Mouse (Mus musculus) adrenal gland, postnatal 10 days (tissue): ENCODE data around the gene Zfp324. TPM values are rescaled to one million over a fixed set of nuclear protein-coding genes. Genes with fewer than 3 reads are reported as not detected.
"Not testable (repeated sequence)": the region's sequence is repeated elsewhere in the genome, so short reads cannot be mapped to it uniquely, and the experiment has no call there.

ENCODE experiments used
- DNase-seq: peaks from one replicate; pipeline ENCODE4 v3.0.0; 2021; ENCODE audit warnings: mixed read lengths
- long read RNA-seq, 2 experiments: library from polyadenylated mRNA; stranded (forward); transcript quantifications; one replicate each; pipeline ENCODE4 v2.0.0; 2021
- total RNA-seq, 2 experiments: library from RNA; stranded (reverse); gene quantifications; 2 replicates each; pipeline ENCODE4 v1.2.3; 2021

The Zfp324 gene
- 10 to 100 TPM in 1 of 2 experiments, 1 to 10 TPM in 1; 7.3 to 10.6 TPM for total RNA-seq
- long read RNA-seq, experiment 1, full-length matches to known transcripts: 9 of 12 reads
- long read RNA-seq, experiment 1, partial matches to known transcripts: 0 of 12 reads
- long read RNA-seq, experiment 1, other reads (novel, unspliced or antisense): 3 of 12 reads
- long read RNA-seq, experiment 2, full-length matches to known transcripts: 3 of 6 reads
- long read RNA-seq, experiment 2, partial matches to known transcripts: 0 of 6 reads
- long read RNA-seq, experiment 2, other reads (novel, unspliced or antisense): 3 of 6 reads

DNA sequence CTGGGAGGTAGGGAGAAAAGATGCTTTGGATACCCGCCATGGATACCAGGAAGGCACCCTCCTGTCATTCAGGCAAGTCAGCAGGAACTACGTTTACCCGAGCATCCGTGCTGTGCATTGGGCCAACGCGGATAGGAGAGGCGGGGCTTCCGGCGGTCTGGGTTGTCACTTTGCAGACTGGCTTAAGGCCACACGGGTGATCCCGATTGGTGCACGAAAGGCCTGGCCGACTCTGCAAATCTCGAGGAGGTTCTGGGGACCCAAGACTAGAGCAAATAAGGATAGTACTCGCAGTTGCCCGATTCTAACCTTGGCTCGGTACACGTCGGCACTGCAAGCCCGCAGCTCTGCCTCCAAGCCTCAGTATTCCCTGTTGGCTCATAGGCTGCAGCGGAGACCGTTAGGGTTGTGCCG, at the start of gene Zfp324:
Gene Zfp324 (plus strand): TSS at position 161 of the 414 bp plus-strand sequence.
- DNase-seq: peak; percentile 94

GRCm38 (mm10) chr7:12920495-12920894, 45.1 kb upstream of the Zfp324 start:
- not testable (repeated sequence) for DNase-seq

GRCm38 (mm10) chr7:12921318-12921704, 44.3 kb upstream of the Zfp324 start:
- DNase-seq: no peak

DNA sequence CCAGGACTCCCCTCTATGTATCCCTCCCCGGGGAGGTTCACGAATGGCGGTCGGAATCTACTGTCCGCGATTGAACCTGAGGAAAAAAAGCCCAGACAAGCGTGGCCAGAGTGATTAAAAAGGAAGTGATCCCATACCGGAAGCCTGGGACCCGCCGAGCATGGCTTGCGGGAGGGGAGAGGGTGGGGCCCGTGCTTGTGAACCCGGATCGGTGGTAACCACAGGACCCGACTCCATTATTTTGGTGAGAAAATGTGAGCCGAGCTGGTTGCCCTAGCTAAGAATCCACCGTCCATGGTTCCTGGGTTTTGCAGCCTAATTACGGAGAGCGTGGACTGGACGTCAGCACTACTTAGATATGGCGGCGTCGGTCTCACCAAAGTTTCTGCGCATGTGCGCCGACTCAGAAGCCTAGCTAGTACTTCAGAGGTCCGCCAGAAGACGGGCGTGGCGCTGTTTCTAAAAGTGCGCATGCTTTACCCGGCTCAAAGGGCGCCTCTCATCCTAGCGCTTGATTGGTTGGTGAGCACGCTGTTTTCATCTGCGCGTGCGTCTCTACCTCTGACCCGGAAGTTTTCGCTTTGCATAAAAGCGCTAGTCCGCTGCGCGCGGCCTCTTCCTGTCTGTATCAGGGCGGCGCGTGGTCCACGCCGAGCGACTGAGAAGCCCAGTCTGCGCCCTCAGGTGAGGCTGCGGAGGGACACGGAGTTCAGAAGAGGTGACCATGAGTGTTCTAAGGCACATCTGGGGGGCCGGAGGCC, 43.8 kb upstream of the Zfp324 start, which contains the start of gene Rps5:
Gene Rps5 (plus strand): TSS at position 586 of the 761 bp plus-strand sequence.
- DNase-seq: peak; percentile 98

DNA sequence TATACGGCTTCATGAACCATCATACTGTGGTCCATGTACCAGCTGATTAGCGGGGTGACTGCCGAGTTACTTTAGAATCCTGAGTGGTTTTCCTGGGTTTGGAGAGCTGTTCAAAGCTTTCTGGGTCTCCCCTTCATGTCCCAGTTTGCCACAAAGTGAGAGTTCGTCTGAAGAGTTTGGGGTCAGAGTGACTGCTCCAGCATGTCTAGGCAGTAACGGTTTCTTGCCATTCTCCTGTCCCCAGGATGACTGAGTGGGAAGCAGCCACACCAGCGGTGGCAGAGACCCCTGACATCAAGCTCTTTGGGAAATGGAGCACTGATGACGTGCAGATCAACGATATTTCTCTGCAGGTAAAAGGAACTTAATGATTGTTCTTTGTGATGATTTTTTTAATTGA, 42.9 kb upstream of the Zfp324 start:
- no peak for DNase-seq

DNA sequence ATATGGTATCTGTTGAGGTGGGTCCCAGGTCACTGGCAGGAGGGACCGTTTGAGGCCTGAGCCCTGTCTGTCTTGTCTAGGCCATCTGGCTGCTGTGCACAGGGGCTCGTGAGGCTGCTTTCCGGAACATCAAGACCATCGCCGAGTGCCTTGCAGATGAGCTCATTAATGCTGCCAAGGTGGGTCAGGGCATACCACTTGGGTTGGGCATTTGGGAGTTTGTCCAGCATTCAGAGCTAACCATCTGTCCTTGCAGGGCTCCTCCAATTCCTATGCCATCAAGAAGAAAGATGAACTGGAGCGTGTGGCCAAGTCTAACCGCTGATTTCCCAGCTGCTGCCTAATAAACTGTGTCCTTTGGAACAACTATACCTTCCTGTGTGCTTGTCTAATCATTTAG, 39.3 kb upstream of the Zfp324 start:
- DNase-seq: no peak

DNA sequence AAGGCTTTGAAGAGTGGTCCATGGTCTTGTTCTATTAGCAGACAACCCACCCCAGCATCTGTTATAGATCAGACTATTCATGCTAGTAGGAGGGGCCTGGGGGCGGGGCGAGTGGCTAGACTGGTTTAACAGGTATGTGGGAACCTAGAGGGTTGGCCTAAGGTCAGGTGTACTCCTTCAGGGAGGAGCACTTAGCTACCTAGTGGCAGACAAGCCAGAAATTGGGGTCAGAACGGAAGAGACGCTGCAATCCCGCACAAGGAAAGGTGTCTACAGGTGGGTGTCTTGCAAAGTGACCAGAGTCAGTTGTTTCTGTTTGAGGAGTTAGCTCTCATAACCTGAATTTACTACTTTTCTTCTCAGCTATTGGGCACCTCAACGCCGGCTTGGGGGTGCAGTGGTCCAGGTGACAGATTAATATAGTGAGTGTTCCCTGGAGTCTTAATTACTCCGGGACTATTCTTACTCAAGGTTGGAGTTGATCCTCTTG, 38.4 kb upstream of the Zfp324 start, which contains the start of gene Rnf225:
Gene Rnf225 (plus strand): TSS at position 226 of the 490 bp plus-strand sequence.
- DNase-seq: peak; percentile 15

DNA sequence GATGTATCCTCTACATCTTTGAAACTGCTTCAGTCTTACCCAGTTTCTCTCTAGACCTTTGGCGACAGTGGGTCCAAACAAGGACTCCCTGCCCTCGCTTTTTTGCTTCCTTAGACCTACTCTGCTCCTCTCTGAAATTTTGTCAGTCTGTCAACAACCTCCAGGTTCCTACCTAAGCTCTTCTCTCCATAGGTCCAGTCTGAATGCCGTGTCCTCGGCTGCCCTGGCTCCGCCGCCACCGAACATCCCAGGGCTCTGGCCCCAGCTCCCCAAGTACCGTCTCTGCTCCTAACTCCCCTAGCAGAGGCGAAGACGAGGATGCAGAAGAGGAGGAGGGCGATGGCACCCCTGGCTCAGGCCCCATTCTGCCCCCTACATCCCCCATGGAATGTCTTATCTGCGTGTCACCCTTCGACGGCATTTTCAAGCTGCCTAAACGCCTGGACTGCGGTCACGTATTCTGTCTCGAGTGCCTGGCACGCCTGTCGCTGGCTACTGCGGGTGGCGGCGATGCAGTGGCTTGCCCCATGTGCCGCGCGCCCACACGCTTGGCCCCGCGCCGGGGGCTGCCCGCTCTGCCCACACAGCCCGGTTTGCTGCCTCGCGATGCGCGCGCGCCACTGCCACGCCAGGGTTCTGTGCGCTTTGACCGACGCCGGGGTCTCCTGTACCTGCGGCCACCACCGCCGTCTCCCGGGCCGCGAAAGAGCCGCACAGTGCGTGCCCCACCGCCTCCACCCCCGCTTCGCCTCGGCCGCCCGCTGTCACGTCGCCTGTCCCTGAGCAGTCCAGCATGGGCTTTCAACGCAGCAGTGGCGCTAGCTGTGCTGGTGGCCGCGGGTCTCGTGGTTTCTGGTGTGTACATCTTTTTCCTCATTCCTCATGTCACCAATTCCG, 37.7 kb upstream of the Zfp324 start:
- DNase-seq: peak; percentile 58

GRCm38 (mm10) chr7:12933615-12934140, 32.0 kb upstream of the Zfp324 start:
- DNase-seq: no peak

DNA sequence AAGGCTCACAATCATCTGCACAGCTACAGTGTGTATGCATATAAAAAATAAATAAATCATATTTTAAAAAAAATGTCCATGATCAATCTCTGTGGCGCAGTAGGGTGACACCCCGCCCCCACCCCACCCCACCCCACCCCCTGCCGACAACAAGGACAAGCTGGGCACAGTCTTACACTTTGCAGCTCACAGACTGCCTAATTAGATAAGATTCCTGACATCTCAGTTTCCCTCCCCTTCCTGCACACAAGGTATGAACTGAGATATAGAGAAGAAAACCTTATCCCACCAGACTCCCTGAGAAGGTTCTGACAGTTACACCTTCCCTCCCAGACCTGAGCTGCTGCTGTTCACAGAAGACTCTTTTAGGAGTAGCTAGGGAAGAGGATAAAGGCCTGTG, 30.8 kb upstream of the Zfp324 start:
- DNase-seq: no peak

DNA sequence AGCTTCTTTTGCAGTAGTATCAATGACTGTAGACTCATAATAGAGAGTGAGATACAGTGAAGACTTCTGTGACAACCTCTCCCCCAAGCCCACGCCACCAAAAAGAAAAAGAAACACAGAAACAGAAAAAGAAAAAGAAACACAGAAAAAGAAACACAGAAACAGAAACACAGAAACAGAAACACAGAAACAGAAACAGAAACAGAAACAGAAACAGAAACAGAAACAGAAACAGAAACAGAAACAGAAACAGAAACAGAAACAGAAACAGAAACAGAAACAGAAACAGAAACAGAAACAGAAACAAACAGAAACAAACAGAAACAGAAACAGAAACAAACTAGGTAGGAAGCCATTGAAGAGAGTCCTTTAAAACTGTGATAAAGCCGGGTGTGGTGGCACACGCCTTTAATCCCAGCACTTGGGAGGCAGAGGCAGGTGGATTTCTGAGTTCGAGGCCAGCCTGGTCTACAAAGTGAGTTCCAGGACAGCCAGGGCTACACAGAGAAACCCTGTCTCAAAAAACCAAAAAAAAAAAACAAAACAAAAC, 28.3 kb upstream of the Zfp324 start:
- not testable (repeated sequence) for DNase-seq

GRCm38 (mm10) chr7:12940599-12940998, 25.0 kb upstream of the Zfp324 start:
- DNase-seq: no peak

DNA sequence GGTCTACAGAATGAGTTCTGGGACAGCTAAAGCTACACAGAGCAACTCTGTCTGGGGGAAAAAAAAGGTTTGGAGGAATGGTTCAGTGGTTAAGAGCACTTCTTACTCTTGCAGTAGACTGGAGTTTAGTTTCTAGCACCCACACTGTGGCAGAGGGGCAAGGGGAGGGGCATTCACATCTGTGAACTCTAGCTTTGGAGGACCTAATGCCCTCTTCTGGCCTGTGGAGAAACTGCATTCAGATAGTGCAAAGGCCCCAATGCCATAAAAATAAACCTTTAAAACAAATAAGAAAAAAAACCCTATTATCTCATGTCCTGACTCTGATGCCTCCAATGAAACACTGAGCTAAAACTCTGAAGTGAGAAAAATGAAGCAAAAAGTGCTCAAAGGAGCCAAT, 22.1 kb upstream of the Zfp324 start:
- DNase-seq: no peak

DNA sequence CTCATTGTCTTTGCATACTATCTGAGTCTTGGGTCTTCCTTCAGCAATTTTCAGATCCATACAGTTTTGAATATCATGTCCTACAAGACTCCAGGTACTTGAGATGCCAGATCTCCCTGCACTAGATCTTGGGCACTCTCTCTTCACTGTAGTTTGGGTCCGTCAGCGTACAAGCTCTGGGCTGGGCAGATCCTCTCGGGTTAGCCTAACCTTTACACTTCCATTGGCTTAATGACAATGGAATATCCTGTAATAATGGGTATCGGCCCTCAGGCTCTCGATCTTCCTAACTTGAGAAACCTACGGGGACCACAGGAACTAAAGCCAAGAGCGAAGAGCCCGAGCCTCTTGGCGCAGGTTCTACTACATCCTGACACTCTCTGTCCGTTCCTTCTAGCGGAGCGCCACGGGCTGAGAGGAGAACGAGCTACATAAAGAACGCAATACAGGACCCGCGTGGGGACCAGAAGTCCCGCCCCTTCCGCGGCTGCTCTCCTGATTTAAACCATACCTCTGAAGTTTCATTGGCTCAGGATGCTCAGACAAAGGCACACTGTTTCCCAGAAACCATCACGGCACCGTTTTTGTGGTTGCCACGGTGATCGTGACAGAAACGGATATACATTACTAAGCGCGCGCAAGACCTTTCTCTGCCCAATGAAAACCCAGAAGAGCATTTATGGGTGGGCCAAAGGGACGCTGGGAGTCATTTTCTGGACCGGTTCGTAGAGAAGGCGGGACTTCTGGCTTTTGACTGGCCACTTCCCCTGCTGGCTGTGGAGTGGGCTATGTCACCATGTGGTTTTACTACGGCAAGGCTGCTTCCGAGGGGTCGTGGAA, 16.4 kb upstream of the Zfp324 start:
- DNase-seq: peak; percentile 93

DNA sequence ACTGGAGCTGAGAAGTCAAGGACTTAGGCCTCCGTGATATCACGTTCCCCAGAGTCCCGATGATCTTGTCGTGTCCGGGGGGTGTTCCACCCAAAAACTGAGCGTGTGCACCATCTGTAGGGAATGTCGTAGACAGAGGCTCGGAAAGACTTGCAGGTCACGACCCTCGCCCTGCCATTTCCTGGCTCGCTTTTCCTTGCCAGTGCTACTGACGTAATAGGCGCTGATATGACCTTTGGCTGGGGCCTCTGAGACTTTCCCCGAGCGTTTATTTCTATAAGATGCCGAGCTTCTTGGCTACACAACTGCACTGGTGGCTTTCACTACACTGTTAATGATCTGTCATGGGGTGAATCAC, 15.8 kb upstream of the Zfp324 start:
- no peak for DNase-seq

GRCm38 (mm10) chr7:12954896-12955295, 10.7 kb upstream of the Zfp324 start:
- no peak for DNase-seq

- no peak for DNase-seq
Observed at GRCm38 (mm10) chr7:12957511-12957910, 8.1 kb upstream of the Zfp324 start.

DNA sequence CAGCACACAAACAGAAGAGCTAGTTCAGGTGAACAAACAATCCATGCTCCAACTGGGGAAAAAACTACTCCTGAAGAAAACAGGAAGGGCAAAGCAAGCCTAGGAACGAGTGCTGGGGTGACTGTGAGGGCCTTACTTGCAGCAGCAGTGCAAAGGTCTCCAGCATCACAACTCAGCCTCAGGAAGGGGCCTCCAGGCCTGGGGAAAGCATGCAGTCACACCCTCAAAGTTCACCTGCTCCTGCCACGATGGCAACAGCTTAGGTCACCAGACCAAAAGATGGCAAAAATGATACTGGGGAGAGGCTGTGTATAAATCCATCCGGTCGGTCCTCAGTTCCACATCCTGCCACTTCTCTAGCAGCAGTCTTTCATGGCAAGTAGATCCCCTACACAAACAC, 6.7 kb upstream of the Zfp324 start:
- DNase-seq: no peak

DNA sequence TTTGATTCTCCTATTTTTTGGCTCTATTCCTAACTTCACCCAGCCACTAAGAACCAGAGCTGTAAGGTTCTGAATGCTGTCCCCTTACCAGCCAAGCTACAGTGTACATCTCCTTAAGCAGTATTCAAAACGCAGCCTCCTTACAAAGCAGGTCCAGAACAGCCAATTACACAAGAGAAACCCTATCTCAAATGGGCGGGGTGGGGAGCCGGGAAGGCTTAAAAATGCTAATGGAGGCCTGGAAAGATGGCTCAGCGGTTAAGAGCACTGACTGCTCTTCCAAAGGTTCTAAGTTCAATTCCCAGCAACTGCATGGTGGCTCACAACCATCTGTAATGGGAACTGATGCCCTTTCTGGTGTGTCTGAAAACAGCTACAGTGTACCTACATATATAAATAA, 5.9 kb upstream of the Zfp324 start:
- DNase-seq: no peak

- peak; percentile 58 for DNase-seq
Observed at GRCm38 (mm10) chr7:12961511-12962141, 4.0 kb upstream of the Zfp324 start.
